Mouse (Mus musculus) testis, adult 2 months (tissue): ENCODE measurements around the gene Axdnd1. TPM values are rescaled to one million over a fixed set of nuclear protein-coding genes. Genes with fewer than 3 reads are reported as not detected.

Source experiments
- H3K27ac ChIP-seq: fragments of 200-500 bp; 2 replicates; pipeline ENCODE4 v1.5.1; 2012; ENCODE audit warnings: low read depth, low read length; ENCODE audit not compliant: control insufficient read depth, insufficient read depth
- H3K27me3 ChIP-seq: fragments of 200-500 bp; 2 replicates; pipeline ENCODE4 v1.6.1; 2012; ENCODE audit warnings: mild to moderate bottlenecking, low read length, moderate library complexity; ENCODE audit not compliant: control insufficient read depth, insufficient read depth
- H3K36me3 ChIP-seq: fragments of 200-500 bp; 2 replicates; pipeline ENCODE4 v1.6.1; 2012; ENCODE audit warnings: mild to moderate bottlenecking, low read length; ENCODE audit not compliant: control insufficient read depth, insufficient read depth
- H3K4me1 ChIP-seq: fragments of 200-500 bp; 2 replicates; pipeline ENCODE4 v1.6.1; 2012; ENCODE audit warnings: low read length; ENCODE audit not compliant: control insufficient read depth, insufficient read depth
- H3K4me3 ChIP-seq: fragments of 200-500 bp; 2 replicates; pipeline ENCODE4 v1.5.1; 2012; ENCODE audit warnings: low read depth, mild to moderate bottlenecking, low read length, moderate library complexity, mixed read lengths; ENCODE audit not compliant: control insufficient read depth
- CTCF ChIP-seq: fragments of 200-500 bp; IDR thresholded peaks from 2 replicates; pipeline ENCODE4 v1.5.1; 2012; ENCODE audit warnings: low read depth, mild to moderate bottlenecking, inconsistent platforms, low read length, moderate library complexity; ENCODE audit not compliant: control insufficient read depth, insufficient read depth, insufficient replicate concordance
- POLR2A ChIP-seq: fragments of 200-500 bp; IDR thresholded peaks from 2 replicates; pipeline ENCODE4 v1.6.1; 2012; ENCODE audit warnings: low read depth, mild to moderate bottlenecking, inconsistent platforms, low read length, moderate library complexity; ENCODE audit not compliant: control insufficient read depth
- polyA plus RNA-seq: library from polyadenylated mRNA; depleted of rRNA; stranded (reverse); fragments of >200 nt; gene quantifications from 2 replicates; pipeline ENCODE4 v1.2.3, GENCODE M21; 2012

Gene Axdnd1
- polyA plus RNA-seq, 1 experiment: 198 TPM

- Histone ChIP-seq H3K4me3 (no peak overlapping the region), H3K4me1 (no peaks in the 10 kb centered on the region), H3K36me3 (peaks cover 7% of the 10 kb centered on the region), H3K27me3 (no peaks in the 10 kb centered on the region), H3K27ac (no peak overlapping the region)
- TF ChIP-seq POLR2A (no peak), CTCF (no peak)
These were observed 16.8 kb upstream of the Axdnd1 start for GRCm38 (mm10) chr1:156437726-156438125.

DNA sequence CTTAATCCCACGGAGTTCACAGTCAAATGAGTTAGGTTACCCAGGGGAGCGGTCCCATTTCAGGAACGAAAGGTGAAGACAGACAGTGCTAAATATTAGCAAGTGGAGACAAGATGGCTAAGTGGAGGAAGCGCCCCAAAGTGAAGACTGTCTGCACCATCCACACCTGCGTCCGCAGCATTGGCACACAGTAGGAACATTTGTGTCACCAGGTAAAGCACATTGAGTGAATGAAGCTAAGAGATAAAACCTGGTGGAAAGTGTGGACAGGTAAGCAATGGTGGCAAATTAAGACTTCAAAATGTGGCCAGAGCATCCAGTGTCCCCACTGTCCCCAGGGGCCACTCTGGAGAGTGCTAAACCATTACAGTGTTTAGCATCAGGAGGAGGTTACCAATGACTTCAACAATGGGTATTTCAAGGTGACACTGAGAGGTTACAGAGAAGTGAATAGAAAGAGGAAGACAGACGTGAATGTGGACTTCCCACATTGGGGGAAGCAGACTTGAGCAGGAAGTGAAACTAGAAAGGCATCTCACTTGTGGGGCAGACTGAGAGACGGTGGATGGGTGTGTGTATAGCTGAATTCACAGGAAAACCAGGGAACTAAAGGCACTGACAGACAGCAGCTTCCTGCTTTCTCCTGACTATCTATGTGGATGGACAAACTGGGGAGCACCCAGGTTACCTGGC is 16.2 kb upstream of the Axdnd1 start:
- no peak for TF ChIP-seq CTCF
- TF ChIP-seq POLR2A: no peak
- Histone ChIP-seq H3K4me3 (no peak overlapping the region), H3K27ac (no peak overlapping the region), H3K36me3 (peaks cover 7% of the 10 kb centered on the region), H3K4me1 (no peaks in the 10 kb centered on the region), H3K27me3 (no peaks in the 10 kb centered on the region)

DNA sequence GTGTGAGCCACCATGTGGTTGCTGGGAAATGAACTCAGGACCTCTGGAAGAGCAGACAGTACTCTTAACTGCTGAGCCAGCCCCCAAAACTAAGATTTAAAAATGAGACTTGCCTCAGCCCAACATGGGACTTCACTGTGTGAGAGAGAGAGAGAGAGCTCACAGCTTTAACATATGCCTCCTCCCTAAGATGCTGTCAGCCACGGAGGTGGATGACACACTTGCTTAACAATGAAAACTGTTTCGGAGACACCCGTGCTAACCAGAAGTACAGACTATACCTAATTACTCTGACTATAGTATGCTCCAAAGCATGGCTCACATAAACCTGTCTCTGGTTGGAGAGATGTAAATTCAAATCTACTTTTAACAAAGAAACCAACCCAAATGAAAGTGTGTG is 12.5 kb upstream of the Axdnd1 start:
- Histone ChIP-seq H3K4me3 (no peak overlapping the region), H3K27ac (no peak overlapping the region), H3K4me1 (no peaks in the 10 kb centered on the region), H3K27me3 (no peaks in the 10 kb centered on the region), H3K36me3 (peaks cover 3% of the 10 kb centered on the region)
- no peak for TF ChIP-seq CTCF
- no peak for TF ChIP-seq POLR2A

DNA sequence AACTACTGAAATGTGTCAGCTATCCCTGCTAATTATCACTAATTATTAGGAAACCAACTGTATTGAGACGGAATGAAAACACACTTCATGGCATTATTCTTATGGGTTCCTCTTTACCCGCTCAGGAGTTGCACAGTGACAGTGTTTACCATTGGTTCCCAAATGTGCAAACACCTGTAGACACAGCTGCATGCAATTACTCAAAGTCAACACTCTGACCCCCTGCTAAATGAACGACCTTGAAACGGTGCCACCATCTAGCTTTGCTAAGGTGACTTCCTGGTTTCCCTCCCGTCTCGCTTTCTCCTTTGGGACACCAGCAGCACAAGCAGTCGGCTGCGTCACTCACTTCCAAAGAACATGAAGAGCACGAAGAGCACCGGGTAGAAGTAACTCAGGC is 11.5 kb upstream of the Axdnd1 start:
- Histone ChIP-seq H3K27ac (no peak overlapping the region), H3K4me1 (no peaks in the 10 kb centered on the region), H3K27me3 (no peaks in the 10 kb centered on the region), H3K36me3 (peaks cover 2% of the 10 kb centered on the region), H3K4me3 (no peak overlapping the region)
- TF ChIP-seq POLR2A: no peak
- no peak for TF ChIP-seq CTCF

- TF ChIP-seq POLR2A (no peak), CTCF (no peak)
- H3K36me3 ChIP-seq: no peaks in the 10 kb centered on the region; the same call in none of the 2 replicates
- no peaks in the 10 kb centered on the region for H3K4me1 ChIP-seq
These were observed 7.5 kb upstream of the Axdnd1 start for GRCm38 (mm10) chr1:156428434-156428833.

GRCm38 (mm10) chr1:156425746-156426145 is 4.8 kb upstream of the Axdnd1 start:
- Histone ChIP-seq H3K36me3 (no peaks in the 10 kb centered on the region; the same call in 1 of the 2 replicates), H3K4me1 (no peaks in the 10 kb centered on the region; the same call in 1 of the 2 replicates), H3K27ac (0 out of 2 replicates have a peak overlapping the region, but pooled peaks have one; percentile 20), H3K27me3 (no peaks in the 10 kb centered on the region), H3K4me3 (no peak overlapping the region)
- TF ChIP-seq CTCF (no peak), POLR2A (no peak)

More at GRCm38 (mm10) chr1:156428434-156428833, 7.5 kb upstream of the Axdnd1 start:
- Histone ChIP-seq H3K4me3 (no peak overlapping the region), H3K27me3 (no peaks in the 10 kb centered on the region), H3K27ac (no peak overlapping the region)

DNA sequence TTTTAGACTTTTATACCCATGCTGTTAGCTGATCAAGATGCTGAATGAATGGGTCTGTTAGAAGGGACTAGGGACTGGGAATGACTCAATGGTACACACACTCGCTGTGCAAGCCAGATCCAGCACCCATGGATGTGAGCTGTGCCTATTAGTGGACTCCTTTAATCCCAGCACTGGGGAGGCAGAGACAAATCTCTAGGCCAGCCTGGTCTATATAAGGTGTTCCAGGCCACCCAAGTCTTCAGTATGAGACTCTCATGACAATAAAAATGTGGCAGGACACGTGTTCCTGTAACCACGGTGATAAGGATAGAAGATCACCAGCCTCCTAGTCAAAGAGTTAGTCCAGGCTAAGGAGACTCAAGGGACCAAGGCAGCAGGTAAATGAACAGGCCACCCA is 3.1 kb upstream of the Axdnd1 start:
- no peak overlapping the region for H3K27ac ChIP-seq
- H3K4me1 ChIP-seq: no peaks in the 10 kb centered on the region; the same call in 1 of the 2 replicates
- no peaks in the 10 kb centered on the region for H3K36me3 ChIP-seq
- TF ChIP-seq POLR2A (no peak), CTCF (no peak)
- no peak overlapping the region for H3K4me3 ChIP-seq
- H3K27me3 ChIP-seq: no peaks in the 10 kb centered on the region
